Mouse (Mus musculus) heart, postnatal 14 days (tissue): ENCODE data around the gene Alox12. TPM values are rescaled to one million over a fixed set of nuclear protein-coding genes. Genes with fewer than 3 reads are reported as not detected.
A peak's percentile ranks its signal among the peaks of the same experiment; 100 is the strongest.

Experiments
- DNase-seq, 2 experiments: peaks; one replicate each; pipeline ENCODE4 v3.0.0; 2021 to 2022
- intact Hi-C: fragments of 180-260 bp; cut with DNase I; formaldehyde crosslinking; loops from one replicate; pipeline ENCODE4 v1.15.1; 2025
- microRNA-seq, 2 experiments: library from miRNA; unstranded; fragments of <30 nt; microRNA quantifications; one replicate each; pipeline ENCODE4 v1.2.0; 2021 to 2022
- total RNA-seq, 2 experiments: library from RNA; stranded (reverse); gene quantifications; 2 replicates each; pipeline ENCODE4 v1.2.3; 2021

Gene Alox12
- total RNA-seq, 2 experiments from 2014 or later: 2.7 to 3.1 TPM

DNA sequence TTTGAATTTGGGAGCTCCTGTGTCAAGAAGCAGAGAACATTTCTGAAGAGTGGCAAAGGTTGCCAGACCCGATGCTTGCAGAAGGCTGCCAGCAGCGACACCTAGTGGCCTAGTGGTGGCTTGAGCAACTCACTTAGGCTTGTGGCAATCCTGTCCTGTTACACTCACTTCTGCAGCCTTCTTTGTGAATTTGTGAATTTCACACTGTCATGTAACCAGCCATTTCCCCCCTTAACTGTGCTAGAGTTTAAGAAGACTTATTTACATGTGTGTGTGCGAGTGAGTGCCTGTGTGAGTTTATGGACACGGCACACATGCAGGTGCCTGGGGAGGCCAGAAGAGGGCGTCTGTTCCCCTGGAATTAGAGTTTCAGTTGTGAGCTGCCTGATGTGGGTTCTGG, 53.5 kb downstream of the Alox12 start:
- intact Hi-C loops: loop anchor here (2.0 kb wide), 2 partner anchors 127 to 147 kb away; partner anchors contain the start of gene Asgr1
- DNase-seq: peak; percentile 86 to 90

DNA sequence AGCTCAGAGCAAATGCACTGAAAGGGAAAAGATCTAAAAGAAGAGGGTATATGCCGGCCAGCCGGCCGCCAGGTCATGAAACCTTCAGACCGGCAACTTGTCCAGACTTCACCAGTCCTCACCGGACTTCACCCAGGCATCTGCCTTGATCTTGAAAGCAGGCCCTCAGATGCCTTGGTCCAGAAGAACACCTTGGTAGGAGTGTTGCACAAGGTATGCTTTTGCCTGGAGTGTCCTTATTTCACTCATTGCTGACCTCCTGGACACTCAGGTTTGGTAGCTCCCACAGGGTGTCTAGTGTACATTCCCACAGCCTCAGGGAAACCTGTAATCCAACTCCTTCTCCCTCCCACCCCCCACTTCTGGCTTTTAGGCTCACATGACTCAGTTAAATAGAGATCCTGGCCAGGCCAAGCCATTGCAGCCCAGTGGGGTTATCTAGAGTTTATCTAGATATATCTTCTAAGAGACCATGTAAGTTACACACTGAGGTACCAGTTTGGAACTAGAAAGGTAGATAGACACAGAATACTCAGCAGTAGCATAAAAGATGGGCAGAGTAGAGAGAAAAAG, 55.0 kb downstream of the Alox12 start:
- DNase-seq: no peak

DNA sequence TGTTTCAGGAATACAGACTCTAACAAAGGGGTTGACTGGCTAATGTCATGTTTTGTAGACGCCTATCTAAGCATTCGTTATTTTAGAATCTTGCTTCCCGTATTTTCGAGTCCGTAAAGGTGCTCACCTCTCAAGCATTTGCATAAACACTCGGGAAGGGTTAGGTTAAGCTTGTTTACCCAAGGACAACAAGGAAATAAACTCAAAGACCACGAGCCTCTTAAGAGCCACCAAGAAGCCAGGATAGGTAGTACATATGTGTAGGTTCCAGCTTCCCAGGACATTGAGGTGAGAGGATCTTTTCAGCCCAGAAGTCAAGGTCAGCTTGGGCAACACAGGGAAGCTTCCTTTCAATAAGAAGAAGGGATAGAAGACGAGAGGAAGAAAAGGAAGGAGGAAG, 56.0 kb downstream of the Alox12 start:
- intact Hi-C loops: no loop called here

More for the DNA sequence above, 55.0 kb downstream of the Alox12 start:
- intact Hi-C loops: loop anchor here (2.0 kb wide), 2 partner anchors 125 to 145 kb away; partner anchors contain the start of gene Asgr1

DNA sequence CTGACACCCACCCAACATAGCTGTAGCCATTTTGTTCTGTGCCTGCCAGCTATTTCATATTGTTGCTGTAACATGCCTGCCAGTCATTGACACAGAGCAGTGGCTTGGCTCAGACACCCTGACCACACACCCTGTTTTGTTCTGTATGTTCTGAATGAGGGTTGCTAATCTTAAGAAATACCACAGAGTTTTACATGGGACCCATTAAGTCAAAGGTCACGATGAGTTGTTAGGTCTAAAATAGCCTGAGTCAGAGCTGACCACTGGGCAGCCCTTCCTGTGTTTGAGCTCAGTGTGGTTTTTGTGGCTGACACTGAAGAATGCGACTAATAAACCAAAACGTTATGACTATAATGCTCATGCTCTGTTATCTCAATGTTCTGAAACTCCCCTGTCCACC, 56.8 kb downstream of the Alox12 start:
- no peak for DNase-seq
- intact Hi-C loops: no loop called here

More for the DNA sequence above, 56.0 kb downstream of the Alox12 start:
- no peak for DNase-seq

DNA sequence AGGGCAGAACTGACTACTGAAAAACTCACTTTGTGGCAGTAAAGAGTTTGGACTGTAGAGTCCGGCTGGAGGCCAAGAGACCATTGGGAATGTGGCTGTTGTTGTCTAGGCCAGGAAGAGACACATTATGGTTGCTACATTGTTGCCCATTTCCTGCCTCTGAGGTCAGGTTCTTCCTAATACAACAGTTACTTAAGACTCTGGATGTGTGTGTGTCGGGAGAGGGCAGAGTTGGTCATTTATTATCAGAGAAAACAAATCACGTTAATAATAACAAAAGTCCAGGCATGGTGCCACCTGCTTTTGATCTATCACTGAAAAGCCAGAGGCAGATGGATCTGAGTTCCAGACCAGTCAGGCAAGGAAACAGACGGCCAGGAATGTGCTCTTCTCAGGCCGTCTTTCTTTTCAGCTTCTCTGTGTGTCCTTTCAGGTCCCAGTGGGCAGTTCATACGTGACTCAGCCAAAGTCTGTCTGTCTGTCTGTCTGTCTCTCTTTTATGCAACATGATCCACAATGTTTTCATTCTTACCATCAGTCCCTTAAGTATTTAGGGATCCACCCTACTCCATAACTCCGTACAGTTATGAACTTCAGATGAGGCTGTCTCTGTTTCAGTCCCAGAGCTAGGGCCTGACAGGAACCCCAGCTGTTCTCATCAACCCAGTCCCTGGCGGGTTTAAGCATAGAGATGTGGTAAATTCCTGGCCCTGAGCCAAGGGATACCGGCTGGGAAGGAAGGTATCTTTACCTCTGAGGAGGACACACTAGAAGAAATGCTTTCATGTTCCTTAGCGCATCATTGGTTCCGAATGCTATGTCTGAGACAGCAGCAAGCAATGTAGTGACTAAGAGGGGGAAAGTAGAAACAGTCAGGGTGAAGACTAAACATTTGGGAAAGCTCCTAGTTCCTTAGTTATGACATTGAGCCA, 61.5 kb downstream of the Alox12 start:
- intact Hi-C loops: no loop called here
- no peak for DNase-seq

DNA sequence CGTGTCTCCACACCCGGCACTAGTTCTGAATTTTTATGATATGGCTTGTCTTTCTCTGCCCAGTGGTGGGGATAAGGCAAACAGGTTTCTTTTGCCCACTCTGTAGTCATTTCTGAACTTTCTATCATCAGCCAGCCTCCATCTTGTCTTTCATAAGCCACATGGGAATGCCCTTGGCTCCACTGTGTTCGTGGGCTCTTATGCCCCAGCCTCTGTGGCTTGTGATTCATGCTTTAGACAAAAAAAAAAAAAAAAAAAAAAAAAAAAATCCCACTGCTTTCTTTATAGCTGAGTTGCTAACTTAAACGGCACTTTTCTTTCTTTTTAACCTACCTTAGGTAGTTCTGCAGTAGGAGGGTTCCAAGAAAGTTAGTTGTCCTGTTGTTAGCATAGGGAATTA, 63.0 kb downstream of the Alox12 start:
- no peak for DNase-seq
- intact Hi-C loops: no loop called here

Small RNA genes lying within 50 kb of the gene (microRNA-seq; reads per million reads assigned to microRNA genes)
- gene Mir195a (1,263 to 2,121 reads per million in 2 experiments), gene Mir497 (0 reads per million in 2 experiments), gene Mir497b (0 reads per million in 2 experiments)

Other genes starting within 250 kb of the Alox12 start
- 1,000 to 10,000 TPM; 1,350 to 1,353 TPM for gene Acadvl, start 239.9 kb downstream of the Alox12 start, total RNA-seq
- 10 to 100 TPM; 10.4 to 11.2 TPM for gene Dlg4, start 238.4 kb downstream of the Alox12 start, total RNA-seq
- gene Asgr1, start 201.3 kb downstream of the Alox12 start, total RNA-seq: not detected
- gene Asgr2, start 162.7 kb downstream of the Alox12 start, total RNA-seq: under 1 TPM in 1 of 2 experiments, not detected in 1; 0.45 TPM
- gene Mgl2, start 125.0 kb downstream of the Alox12 start, total RNA-seq: 1 to 10 TPM; 2.2 to 2.7 TPM
- 1 to 10 TPM; 1.7 to 2.2 TPM for gene Clec10a, start 99.2 kb downstream of the Alox12 start, total RNA-seq
- gene Slc16a11, start 42.6 kb downstream of the Alox12 start, total RNA-seq: under 1 TPM; 0.76 to 0.90 TPM
- gene Slc16a13, start 34.3 kb downstream of the Alox12 start, total RNA-seq: 1 to 10 TPM; 4.2 to 5.8 TPM
- 10 to 100 TPM; 26.1 to 32.5 TPM for gene Bcl6b, start 25.6 kb downstream of the Alox12 start, total RNA-seq
- gene 0610010K14Rik, start 17.4 kb downstream of the Alox12 start, total RNA-seq: 10 to 100 TPM; 34.7 to 38.4 TPM
- 1 to 10 TPM; 3.1 to 3.2 TPM for gene Gm21988, start 15.5 kb downstream of the Alox12 start, total RNA-seq
- 10 to 100 TPM; 89.0 to 96.3 TPM for gene Rnasek, start 15.5 kb downstream of the Alox12 start, total RNA-seq
- under 1 TPM; 0.14 to 0.44 TPM for gene Alox12e, start 67.3 kb upstream of the Alox12 start, total RNA-seq
- gene Alox15, start 96.7 kb upstream of the Alox12 start, total RNA-seq: 1 to 10 TPM; 5.2 to 8.1 TPM
- gene Pelp1, start 154.7 kb upstream of the Alox12 start, total RNA-seq: 10 to 100 TPM; 19.8 to 22.9 TPM
- 10 to 100 TPM; 13.8 to 17.0 TPM for gene Arrb2, start 177.3 kb upstream of the Alox12 start, total RNA-seq
- gene Med11, start 196.6 kb upstream of the Alox12 start, total RNA-seq: 1 to 10 TPM; 7.3 to 8.5 TPM
- 1 to 10 TPM; 2.9 to 4.7 TPM for gene Zmynd15, start 204.1 kb upstream of the Alox12 start, total RNA-seq
- 1 to 10 TPM; 7.3 to 9.5 TPM for gene Cxcl16, start 204.6 kb upstream of the Alox12 start, total RNA-seq
- gene Tm4sf5, start 249.9 kb upstream of the Alox12 start, total RNA-seq: 1 to 10 TPM; 1.2 to 1.3 TPM